Mouse (Mus musculus) mouse embryonic stem cell (cell line): ENCODE results near the gene Exoc4.

Source experiments
- in situ Hi-C, 2 experiments: fragments of 300-500 bp; cut with MboI; formaldehyde crosslinking; loops; 1 replicate in 1 of 2; 3 replicates in 1 of 2; pipeline ENCODE4 v1.14.3; 2019 to 2020; ENCODE audit warnings: low sequenced_read_pairs in 2 of 2, low pct_unique_long_range_greater_than_20kb in 1 of 2, mixed read lengths in 1 of 2; ENCODE audit not compliant: unreplicated experiment in 1 of 2

The Exoc4 gene

GRCm38 (mm10) chr6:33542712-33543111 lies 293.8 kb downstream of the Exoc4 start:
- in situ Hi-C loops: no loop called here

- in situ Hi-C loops: no loop called here
Observed at GRCm38 (mm10) chr6:33551934-33552333, 303.0 kb downstream of the Exoc4 start.

- in situ Hi-C loops: no loop called here
Observed at GRCm38 (mm10) chr6:33560925-33561324, 312.0 kb downstream of the Exoc4 start.

DNA sequence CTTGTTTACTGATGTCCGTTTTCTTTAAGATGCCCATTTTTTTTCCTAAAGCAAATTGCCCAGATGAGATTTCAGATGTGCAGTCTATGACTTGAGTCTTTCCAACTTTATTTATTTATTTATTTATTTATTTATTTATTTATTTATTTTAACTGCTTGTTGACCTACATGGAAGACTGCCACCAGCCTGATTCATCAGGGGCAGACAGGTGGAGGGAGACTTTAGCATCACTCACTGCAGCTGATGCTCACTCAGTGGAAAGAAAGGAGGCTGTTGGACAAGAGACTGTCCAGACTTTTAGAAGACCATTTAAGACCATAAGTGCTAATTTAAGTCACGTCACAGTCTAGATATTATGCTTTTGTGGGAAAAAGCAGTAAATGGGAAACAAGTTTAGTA lies 313.0 kb downstream of the Exoc4 start:
- in situ Hi-C loops: no loop called here

DNA sequence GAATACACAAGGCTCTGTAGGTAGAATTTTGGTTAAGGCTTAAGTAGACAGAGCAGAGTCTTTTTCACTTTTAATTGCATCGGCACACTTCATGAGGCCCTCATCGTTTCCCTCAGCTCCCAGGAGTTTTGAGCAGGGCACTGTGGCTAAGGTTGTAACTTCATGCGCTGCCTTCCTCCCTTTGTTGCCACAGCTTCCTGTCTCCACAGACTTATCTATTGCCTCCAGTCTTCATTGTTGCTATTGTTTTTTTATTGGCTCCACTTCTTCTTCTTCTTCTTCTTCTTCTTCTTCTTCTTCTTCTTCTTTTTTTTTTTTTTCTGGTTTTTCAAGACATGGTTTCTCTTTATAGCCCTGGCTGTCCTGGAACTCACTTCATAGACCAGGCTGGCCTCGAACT lies 327.1 kb downstream of the Exoc4 start:
- in situ Hi-C loops: no loop called here

DNA sequence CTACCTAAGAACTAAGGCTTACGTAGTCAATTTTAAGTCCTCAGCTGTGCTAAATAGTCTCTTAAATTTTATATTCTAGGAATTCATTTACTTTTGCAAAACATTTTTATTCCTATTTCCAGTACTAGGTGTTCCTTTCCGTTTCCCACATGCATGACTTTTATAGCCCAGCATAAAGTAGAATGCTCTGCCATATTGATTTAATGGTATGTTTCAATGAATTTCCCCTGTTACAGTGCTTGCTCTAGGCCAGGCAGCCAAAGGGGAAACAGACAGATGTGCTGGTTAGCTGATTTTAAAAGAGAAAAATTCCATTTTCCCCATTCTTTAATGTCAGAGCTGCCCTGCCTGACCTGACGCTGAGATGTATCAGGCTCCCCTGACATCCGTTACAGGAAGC lies 359.6 kb downstream of the Exoc4 start:
- in situ Hi-C loops: no loop called here

DNA sequence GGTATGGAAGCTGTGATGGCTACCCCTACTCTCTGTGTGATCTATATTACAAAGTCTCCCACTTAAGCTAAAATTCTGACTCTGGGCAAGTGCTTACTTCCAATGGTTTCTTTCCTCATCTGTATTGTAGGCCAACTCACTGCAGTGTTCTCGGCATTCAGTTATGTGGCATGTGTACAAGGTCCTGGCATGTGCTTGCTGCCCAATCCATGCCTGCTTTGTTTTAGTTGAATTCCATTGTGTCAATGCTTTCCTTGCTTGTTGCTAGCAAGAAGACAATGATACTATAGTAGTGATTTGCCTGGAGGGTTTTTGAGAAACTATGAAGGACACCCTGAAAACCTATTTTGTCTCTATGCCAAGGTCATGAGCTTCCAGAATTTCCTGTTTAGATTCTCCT lies 365.1 kb downstream of the Exoc4 start:
- in situ Hi-C loops: no loop called here

DNA sequence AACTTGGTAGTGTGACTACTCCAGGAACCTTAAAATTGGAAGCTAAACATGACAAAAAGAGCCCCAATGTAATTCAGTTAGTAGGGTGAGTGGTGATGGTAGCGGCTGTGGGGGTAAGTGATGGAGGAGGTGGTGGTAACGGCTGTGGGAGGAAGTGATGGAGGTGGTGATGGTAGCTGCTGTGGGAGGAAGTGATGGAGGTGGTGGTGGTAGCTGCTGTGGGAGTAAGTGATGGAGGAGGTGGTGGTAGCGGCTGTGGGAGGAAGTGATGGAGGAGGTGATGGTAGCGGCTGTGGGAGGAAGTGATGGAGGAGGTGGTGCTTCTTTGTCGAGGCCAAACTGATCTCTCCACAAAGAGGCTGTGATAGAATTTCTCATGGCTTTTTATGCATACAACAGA lies 369.7 kb downstream of the Exoc4 start:
- in situ Hi-C loops: no loop called here

GRCm38 (mm10) chr6:33620701-33621100 lies 371.8 kb downstream of the Exoc4 start:
- in situ Hi-C loops: no loop called here

DNA sequence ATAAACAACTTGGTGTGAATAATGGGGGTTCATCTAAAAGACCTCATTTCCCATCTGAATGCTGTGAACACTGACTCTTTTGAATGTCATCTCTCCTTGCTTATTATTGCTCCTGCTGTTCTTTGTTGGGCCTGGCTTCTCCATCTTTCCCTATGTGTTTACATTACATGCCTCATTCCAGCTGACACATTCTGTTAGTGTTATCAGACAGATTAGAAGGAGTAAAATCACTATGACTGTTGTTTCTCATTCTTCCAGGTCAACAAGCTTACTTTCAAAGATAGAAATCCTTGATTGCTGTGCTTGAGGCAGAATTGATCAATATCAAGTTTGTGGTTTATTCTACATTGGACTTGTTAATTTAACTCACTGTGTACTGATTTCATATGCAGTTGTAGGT lies 377.0 kb downstream of the Exoc4 start:
- in situ Hi-C loops: no loop called here

GRCm38 (mm10) chr6:33631133-33631532 lies 382.2 kb downstream of the Exoc4 start:
- in situ Hi-C loops: no loop called here

GRCm38 (mm10) chr6:33637192-33637591 lies 388.3 kb downstream of the Exoc4 start:
- in situ Hi-C loops: no loop called here

DNA sequence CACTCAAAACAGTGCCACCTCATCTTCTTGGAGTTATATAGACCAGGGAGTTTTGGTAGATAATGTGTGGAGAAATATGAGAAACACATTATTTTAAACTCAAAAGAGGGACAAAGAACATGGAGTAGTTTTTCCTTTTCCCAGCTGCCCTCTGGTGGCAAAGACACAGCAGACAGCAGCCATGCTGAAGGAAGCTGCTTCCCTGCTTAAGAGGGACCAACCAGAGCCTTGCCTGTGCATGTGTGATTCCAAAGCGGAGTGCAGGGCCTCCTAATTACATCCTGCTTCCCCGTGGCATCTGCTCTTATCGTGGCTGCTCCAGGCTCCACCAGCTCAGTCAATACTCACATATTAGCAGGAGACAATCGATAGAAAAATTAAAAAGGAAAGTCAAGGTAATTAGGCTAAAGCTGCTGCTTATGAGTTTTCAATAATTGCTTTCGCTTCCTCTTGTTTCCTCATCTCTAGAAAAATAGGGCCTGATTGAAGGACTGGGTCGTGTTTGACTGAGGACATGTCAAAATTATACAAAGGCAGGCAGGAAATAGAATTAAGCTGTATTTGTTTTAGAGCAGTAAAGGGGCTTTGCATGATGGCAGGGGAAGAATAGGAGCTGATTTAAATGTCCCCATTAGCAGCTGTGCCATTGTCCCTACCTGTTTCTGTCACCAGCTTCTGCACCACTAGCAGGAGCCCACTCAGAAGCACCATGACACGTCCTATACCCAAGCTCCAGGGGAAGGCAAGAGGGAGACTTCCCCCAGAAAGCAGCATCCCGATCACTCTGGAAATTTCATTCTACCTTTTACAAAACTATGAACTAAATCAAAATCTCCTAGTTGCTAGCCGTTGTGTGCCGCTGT lies 433.1 kb downstream of the Exoc4 start:
- in situ Hi-C loops: no loop called here

- in situ Hi-C loops: no loop called here
Observed at GRCm38 (mm10) chr6:33683533-33683932, 434.6 kb downstream of the Exoc4 start.

DNA sequence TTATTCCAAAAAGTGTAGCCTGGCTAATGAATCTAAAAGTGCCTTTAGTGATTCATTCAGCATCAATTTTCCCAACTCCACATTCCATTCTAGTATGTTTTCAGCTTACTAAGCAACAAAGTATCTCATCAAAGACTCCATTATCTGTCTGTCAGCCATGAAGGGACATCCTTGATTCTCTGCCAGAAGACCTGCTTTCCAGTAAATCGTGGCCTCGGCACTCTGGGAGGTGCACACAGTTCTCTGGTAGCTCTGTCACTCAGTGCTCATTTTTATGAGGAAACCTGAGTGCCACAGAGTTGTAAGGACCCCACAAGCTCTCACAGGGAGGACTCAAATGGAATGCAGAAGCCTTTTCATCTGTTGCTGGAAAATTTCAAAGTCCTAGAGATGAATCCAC lies 436.4 kb downstream of the Exoc4 start:
- in situ Hi-C loops: no loop called here

DNA sequence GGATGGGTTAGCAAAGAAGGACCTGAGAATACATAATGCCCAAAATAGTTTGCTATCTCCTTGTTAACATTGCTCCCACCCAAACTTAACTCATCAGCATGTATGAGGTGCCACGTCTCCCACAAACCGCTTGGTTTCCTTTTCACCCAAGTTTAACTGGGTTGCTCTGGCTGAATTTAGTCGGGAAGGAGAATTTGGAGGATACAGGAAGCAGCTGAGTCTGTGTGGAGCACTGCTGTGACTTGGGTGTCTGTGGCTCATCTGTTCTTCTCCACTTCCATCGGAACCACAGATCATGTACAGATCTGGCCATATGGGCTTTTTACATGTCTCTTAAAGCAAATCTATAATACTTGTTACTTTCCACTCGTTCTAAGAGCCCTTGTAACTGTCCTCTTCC lies 441.7 kb downstream of the Exoc4 start:
- in situ Hi-C loops: loop anchor here in 1 of 2 experiments (10.0 kb wide), 1 partner anchor 234 kb away; no protein-coding TSS in a partner anchor

DNA sequence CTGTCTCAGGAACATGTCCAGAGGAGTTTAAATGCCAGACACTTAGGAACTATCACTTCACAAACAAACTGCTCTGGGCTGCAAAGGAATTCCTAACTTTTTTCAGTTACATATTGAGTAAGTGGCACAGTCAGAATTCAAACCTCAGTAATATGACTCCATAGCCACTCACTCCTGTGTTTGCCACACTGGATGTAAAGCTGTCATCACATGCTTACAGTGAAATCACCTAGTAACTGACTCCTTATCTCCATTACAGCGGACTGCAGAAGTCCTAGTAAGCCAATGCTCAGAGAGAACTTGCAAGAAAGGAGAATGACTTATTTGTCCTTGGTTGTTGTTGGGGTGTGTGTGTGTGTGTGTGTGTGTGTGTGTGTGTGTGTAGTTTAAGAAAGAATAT lies 448.1 kb downstream of the Exoc4 start:
- in situ Hi-C loops: loop anchor here in 1 of 2 experiments (10.0 kb wide), 1 partner anchor 228 kb away; no protein-coding TSS in a partner anchor

- in situ Hi-C loops: no loop called here
Observed at GRCm38 (mm10) chr6:33708907-33709306, 460.0 kb downstream of the Exoc4 start.

GRCm38 (mm10) chr6:33709340-33709739 lies 460.5 kb downstream of the Exoc4 start:
- in situ Hi-C loops: no loop called here

- in situ Hi-C loops: no loop called here
Observed at GRCm38 (mm10) chr6:33711742-33712141, 462.9 kb downstream of the Exoc4 start.
